Mouse (Mus musculus): ENCODE measurements around the gene Dazap2. TPM values are rescaled to one million over a fixed set of nuclear protein-coding genes. Genes with fewer than 3 reads are reported as not detected.
A peak's percentile ranks its signal among the peaks of the same experiment; 100 is the strongest.

The Dazap2 gene
- total and polyA plus RNA-seq, 3 experiments: 56.0 to 213 (median 159) TPM

DNA sequence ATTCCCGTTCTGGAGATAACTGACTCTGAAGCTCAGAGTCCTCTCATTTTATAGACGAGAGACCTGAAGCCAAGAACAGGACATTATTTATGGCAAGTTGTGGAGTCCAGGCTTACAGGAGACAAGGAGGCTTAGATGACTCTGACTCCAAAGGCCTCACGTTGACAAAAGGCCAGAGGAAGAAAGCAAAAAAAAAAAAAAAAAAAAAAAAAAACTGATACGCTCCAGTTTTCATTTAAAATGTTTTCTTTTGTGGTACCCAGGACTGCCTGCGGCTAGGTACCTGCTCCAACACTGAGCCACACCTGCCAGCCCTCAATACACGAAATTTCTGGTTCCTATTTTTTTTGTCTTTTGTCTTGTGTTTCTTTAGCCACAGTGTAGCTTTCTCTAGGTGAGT, 52.3 kb downstream of the Dazap2 start:
- Histone ChIP-seq H3K4me2 (ENCODE audit: insufficient read depth, low read depth, poor library complexity, severe bottlenecking) (peak overlapping the region; percentile 64), H3K4me1 (ENCODE audit: control insufficient read depth in 1 of 2, insufficient read depth in 2 of 2) (peaks cover 23 to 82% of the 10 kb centered on the region in 2 experiments), H3K27me3 (replicated peaks) (no peaks in the 10 kb centered on the region), H3K79me2 (replicated peaks; ENCODE audit: control insufficient read depth, extremely low read depth, insufficient read depth, poor library complexity, severe bottlenecking) (peaks cover 49% of the 10 kb centered on the region), H3K4me3 (replicated peaks in 1 of 3; ENCODE audit: low read depth in 2 of 3, low read length in 2 of 3, poor library complexity in 1 of 3) (peak overlapping the region; percentile 61 to 96 (median 84)), H3K9me3 (replicated peaks; ENCODE audit: low read length) (no peaks in the 10 kb centered on the region), H3K27ac (ENCODE audit: insufficient read depth, low read depth) (peak overlapping the region; percentile 55; the same call in 1 of the 2 replicates), H3K9ac (ENCODE audit: insufficient read depth, low read depth) (peak overlapping the region; percentile 85), H3K36me3 (replicated peaks in 1 of 2; ENCODE audit: control insufficient read depth in 1 of 2, insufficient read depth in 1 of 2, low read length in 1 of 2) (peaks cover 0 to 20% of the 10 kb centered on the region in 2 experiments)
- DNase-seq (ENCODE audit: extremely low read depth): no peak
- TF ChIP-seq SMC3 (IDR thresholded peaks at IDR 0.05; ENCODE audit: low read depth, low read length) (no peak), SIN3A (IDR thresholded peaks at IDR 0.05; ENCODE audit: low read length) (peak; percentile 26; the same call in 1 of the 2 replicates), EP300 (IDR thresholded peaks at IDR 0.05; ENCODE audit: low read length) (0 out of 2 replicates have a peak, but pooled peaks have one; percentile 9), RCOR1 (conservative IDR thresholded peaks at IDR 0.05; ENCODE audit: low read depth, low read length) (peak; percentile 38; the same call in 1 of the 2 replicates), RAD21 (IDR thresholded peaks at IDR 0.05; ENCODE audit: low read depth, low read length) (no peak), ZNF384 (IDR thresholded peaks at IDR 0.05; ENCODE audit: low read depth, low read length) (peak; percentile 73), MEF2A (IDR thresholded peaks at IDR 0.05; ENCODE audit: borderline replicate concordance, low read depth, low read length) (no peak), MXI1 (IDR thresholded peaks at IDR 0.05; ENCODE audit: low read depth, low read length) (peak; percentile 24; the same call in 1 of the 2 replicates)
- in situ Hi-C loops (cut with MboI; ENCODE audit: low pct_ligation_motif_present, low pct_unique_long_range_greater_than_20kb, low sequenced_read_pairs): no loop called here
- dilution Hi-C loops (cut with MboI; ENCODE audit: extremely low pct_ligation_motif_present, extremely low pct_unique_long_range_greater_than_20kb, low sequenced_read_pairs): no loop called here

DNA sequence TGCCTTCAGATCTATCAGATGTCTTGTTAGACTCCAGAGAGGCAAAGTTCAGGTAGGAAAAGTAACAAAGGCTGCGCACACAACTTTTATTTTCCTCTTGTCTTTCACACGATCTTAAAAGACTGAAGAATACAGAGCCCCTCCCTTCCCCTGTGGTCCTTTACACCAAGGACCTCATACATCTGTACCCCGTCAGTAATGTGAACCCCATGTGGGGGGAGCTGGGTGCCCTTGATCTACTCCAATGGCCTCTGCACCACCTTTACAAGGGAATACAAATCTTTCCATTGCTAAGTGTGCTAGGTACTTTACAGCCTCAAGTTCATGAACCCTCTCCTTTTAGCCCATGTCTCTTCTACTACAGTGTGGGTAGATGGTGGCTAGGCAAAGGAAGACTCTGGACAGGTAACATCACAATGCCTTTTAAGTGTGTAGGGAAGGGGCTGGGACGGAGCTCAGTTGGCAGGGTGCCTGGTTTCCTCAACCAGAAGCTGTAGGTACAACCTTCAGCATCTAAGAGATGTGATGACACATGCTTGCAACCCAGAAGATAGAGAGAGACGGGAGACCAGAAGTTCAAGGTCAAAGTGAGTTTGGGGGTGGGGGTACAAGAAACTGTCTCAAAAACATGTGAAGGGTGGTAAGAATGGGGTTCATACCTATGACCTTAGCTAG, 52.9 kb downstream of the Dazap2 start:
- peaks cover 0 to 14% of the 10 kb centered on the region in 2 experiments for H3K36me3 ChIP-seq (replicated peaks in 1 of 2; ENCODE audit: control insufficient read depth in 1 of 2, insufficient read depth in 1 of 2, low read length in 1 of 2)
- H3K27ac ChIP-seq (ENCODE audit: insufficient read depth, low read depth): peak overlapping the region; percentile 64
- peak overlapping the region; percentile 85 for H3K9ac ChIP-seq (ENCODE audit: insufficient read depth, low read depth)
- DNase-seq (ENCODE audit: extremely low read depth): no peak
- H3K4me2 ChIP-seq (ENCODE audit: insufficient read depth, low read depth, poor library complexity, severe bottlenecking): peak overlapping the region; percentile 64
- no peaks in the 10 kb centered on the region for H3K27me3 ChIP-seq (replicated peaks)
- H3K9me3 ChIP-seq (replicated peaks; ENCODE audit: low read length): no peaks in the 10 kb centered on the region
- dilution Hi-C loops (cut with MboI; ENCODE audit: extremely low pct_ligation_motif_present, extremely low pct_unique_long_range_greater_than_20kb, low sequenced_read_pairs) (no loop called here), in situ Hi-C loops (cut with MboI; ENCODE audit: low pct_ligation_motif_present, low pct_unique_long_range_greater_than_20kb, low sequenced_read_pairs) (no loop called here)
- TF ChIP-seq KAT2A (IDR thresholded peaks at IDR 0.05; ENCODE audit: insufficient replicate concordance, low read length): no peak
- TF ChIP-seq UBTF (IDR thresholded peaks at IDR 0.05; ENCODE audit: low read depth, low read length): no peak
- TF ChIP-seq PAX5 (IDR thresholded peaks at IDR 0.05; ENCODE audit: low read length): no peak
- TF ChIP-seq E2F4 (IDR thresholded peaks at IDR 0.05; ENCODE audit: insufficient replicate concordance, low read depth, low read length): no peak
- TF ChIP-seq GABPA (IDR thresholded peaks at IDR 0.05; ENCODE audit: insufficient replicate concordance, low read depth, low read length): no peak
- no peak for TF ChIP-seq JUN (IDR thresholded peaks at IDR 0.05; ENCODE audit: insufficient read depth, low read depth, low read length)
- TF ChIP-seq RAD21 (IDR thresholded peaks at IDR 0.05; ENCODE audit: low read depth, low read length): no peak
- no peak for TF ChIP-seq MAX (IDR thresholded peaks at IDR 0.05; ENCODE audit: low read length)
- TF ChIP-seq IRF4 (IDR thresholded peaks at IDR 0.05; ENCODE audit: low read depth, low read length): no peak
- no peak for TF ChIP-seq EP300 (IDR thresholded peaks at IDR 0.05; ENCODE audit: low read length)
- no peak for TF ChIP-seq NELFE (IDR thresholded peaks at IDR 0.05; ENCODE audit: low read depth, low read length)
- TF ChIP-seq USF2 (conservative IDR thresholded peaks at IDR 0.05; ENCODE audit: low read depth, low read length): no peak
- no peak for TF ChIP-seq SMC3 (IDR thresholded peaks at IDR 0.05; ENCODE audit: low read depth, low read length)
- no peak for TF ChIP-seq MYC (IDR thresholded peaks at IDR 0.05; ENCODE audit: low read depth, low read length)
- TF ChIP-seq NRF1 (IDR thresholded peaks at IDR 0.05; ENCODE audit: low read depth, low read length): no peak
- TF ChIP-seq ZMIZ1 (IDR thresholded peaks at IDR 0.05; ENCODE audit: low read depth, low read length): no peak
- H3K79me2 ChIP-seq (replicated peaks; ENCODE audit: control insufficient read depth, extremely low read depth, insufficient read depth, poor library complexity, severe bottlenecking): peaks cover 48% of the 10 kb centered on the region
- H3K4me1 ChIP-seq (ENCODE audit: control insufficient read depth in 1 of 2, insufficient read depth in 2 of 2): peaks cover 23 to 82% of the 10 kb centered on the region in 2 experiments
- H3K4me3 ChIP-seq (replicated peaks in 1 of 3; ENCODE audit: low read depth in 2 of 3, low read length in 2 of 3, poor library complexity in 1 of 3): peak overlapping the region; percentile 61 to 96 (median 84)
